Mouse (Mus musculus): ENCODE results near the gene Neu3.

GRCm38 (mm10) chr7:99797911-99798647 lies 30.1 kb downstream of the Neu3 start:
- TF ChIP-seq CTCF (IDR thresholded peaks at IDR 0.05; ENCODE audit: low read depth) (peak; percentile 86), EP300 (IDR thresholded peaks at IDR 0.05; ENCODE audit: low read depth) (no peak)
